Comparison of ENCODE assay signal across 8 mouse cellular contexts in the genomic region with DNA sequence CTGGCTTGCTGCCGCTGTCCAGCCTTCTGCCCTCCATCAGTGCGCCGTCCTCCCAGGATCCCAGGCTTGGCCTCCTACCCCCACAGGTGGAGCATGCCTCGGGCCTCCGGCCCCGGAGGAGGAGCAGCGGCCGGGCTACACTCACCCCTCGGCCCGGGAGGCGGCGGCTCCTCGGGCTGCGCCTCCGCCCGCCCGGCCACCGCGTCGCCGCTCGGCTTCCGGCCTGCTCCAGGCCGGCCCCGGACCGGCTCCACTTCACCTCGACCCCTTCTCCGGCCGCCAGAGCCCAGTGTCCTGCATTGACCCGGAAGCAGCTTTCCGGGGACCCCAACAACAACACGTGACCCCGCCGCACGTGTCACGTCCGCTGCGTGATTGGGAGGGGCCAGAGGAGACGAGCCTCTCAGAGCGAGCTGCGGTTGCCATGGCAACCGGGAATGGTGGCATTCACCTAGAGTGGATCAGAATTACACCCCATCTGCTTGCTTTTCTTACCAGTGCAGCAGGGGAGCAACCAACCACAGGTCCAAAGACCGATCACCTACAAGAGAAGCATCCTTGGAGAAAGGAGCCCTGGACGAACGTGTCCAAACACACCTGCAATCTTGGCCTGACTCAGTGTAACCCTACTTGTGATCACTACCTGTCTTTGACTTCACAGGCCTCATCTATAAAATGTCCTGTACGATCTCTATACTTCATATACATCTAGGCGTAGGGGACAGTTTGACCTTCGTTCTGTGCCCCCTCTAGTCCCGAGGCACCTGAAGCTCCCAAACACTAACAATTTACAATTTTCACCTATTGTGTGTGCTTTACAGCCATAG. TPM values are rescaled to one million over a fixed set of nuclear protein-coding genes. Genes with fewer than 3 reads are reported as not detected.
DNase-seq lines count a peak whose midpoint lies in the region; ATAC-seq and TF ChIP-seq lines count a peak whose summit lies in the region.

No protein-coding gene starts in this region.

- peak overlapping the region; percentile 72 for H3K4me2 ChIP-seq in lung, embryonic 14.5 days

- H3K27ac ChIP-seq in lung, embryonic 14.5 days (ENCODE audit: low read depth) = peak overlapping the region; percentile 77

- H3K36me3 ChIP-seq in lung, embryonic 14.5 days (ENCODE audit: insufficient read depth) = no peaks in the 10 kb centered on the region

- no peak for TF ChIP-seq CTCF in lung, embryonic 14.5 days (IDR thresholded peaks at IDR 0.05; ENCODE audit: low read depth)

- 7% methylated on average over 49 of the region's 49 CpGs for WGBS in lung, embryonic 14.5 days

- no peaks in the 10 kb centered on the region for H3K9me3 ChIP-seq in lung, embryonic 14.5 days (ENCODE audit: low read depth, low read length)

- H3K4me3 ChIP-seq in lung, embryonic 14.5 days (ENCODE audit: low read depth, low read length) = peak overlapping the region; percentile 83

- DNase-seq in MN1 (ENCODE audit: low spot score) = peak; percentile 92
- peak; percentile 89 for DNase-seq in cerebellum, adult 8-10 months
- DNase-seq in forelimb bud, embryonic 11.5 days (ENCODE audit: low read depth, low spot score) = peak; percentile 94
- peak; percentile 90 to 93 for DNase-seq in layer of hippocampus, adult 8-10 months (ENCODE audit: low spot score in 2 of 2)
- peak; percentile 97 for DNase-seq in lung, embryonic 14.5 days
- peak; percentile 94 for DNase-seq in testis, postnatal 14 days (ENCODE audit: low spot score)

- peaks cover 14% of the 10 kb centered on the region for H3K4me1 ChIP-seq in lung, embryonic 14.5 days (ENCODE audit: insufficient read depth)

- peak overlapping the region; percentile 77 for H3K9ac ChIP-seq in lung, embryonic 14.5 days

- no peaks in the 10 kb centered on the region for H3K27me3 ChIP-seq in lung, embryonic 14.5 days (ENCODE audit: insufficient read depth, low read length)

- peak; percentile 68 to 76 for ATAC-seq in hematopoietic stem cell, adult 5-6 weeks (replicated peaks in 1 of 2; ENCODE audit: insufficient read depth in 1 of 2, low FRiP score in 2 of 2, low TSS enrichment in 1 of 2, low read depth in 1 of 2, poor library complexity in 2 of 2, severe bottlenecking in 2 of 2)
- peak; percentile 91 for ATAC-seq in lung, embryonic 14.5 days (ENCODE audit: insufficient read depth)
- ATAC-seq in neutrophil, adult 5-6 weeks (ENCODE audit: extremely low read depth, insufficient number of reproducible peaks, low FRiP score, poor library complexity, severe bottlenecking) = peak; percentile 78

RNA-seq across cellular contexts. Expression of a gene that starts 35.5 kb away (rescaled TPM):
- 33.8 and 33.9 TPM in 2 replicates for total RNA-seq in hematopoietic stem cell, adult 5-6 weeks (2017)
- total RNA-seq in layer of hippocampus, adult 8-10 months (2022) = 10 to 100 TPM; 49.7 to 60.5 (median 54.2) TPM
- polyA plus RNA-seq in lung, embryonic 14.5 days (2014; fragmentation: Nextera tagmentation; extraction: Ambion mirVana) = 5.3 and 5.6 TPM in 2 replicates
- 21.4 and 22.0 TPM in 2 replicates for total RNA-seq in neutrophil, adult 5-6 weeks (2017)

Comparison
In these comparisons a context has a peak if more than half of its experiments do, and no peak if none do; other contexts are left out.
1. Peak in every context shown above with its lines: DNase-seq, ATAC-seq, H3K4me3 ChIP-seq and H3K27ac ChIP-seq.